Mouse (Mus musculus): ENCODE data around the gene Slc30a5.
"Not testable (repeated sequence)": the region's sequence is repeated elsewhere in the genome, so short reads cannot be mapped to it uniquely, and the experiment has no call there.

Slc30a5 gene

DNA sequence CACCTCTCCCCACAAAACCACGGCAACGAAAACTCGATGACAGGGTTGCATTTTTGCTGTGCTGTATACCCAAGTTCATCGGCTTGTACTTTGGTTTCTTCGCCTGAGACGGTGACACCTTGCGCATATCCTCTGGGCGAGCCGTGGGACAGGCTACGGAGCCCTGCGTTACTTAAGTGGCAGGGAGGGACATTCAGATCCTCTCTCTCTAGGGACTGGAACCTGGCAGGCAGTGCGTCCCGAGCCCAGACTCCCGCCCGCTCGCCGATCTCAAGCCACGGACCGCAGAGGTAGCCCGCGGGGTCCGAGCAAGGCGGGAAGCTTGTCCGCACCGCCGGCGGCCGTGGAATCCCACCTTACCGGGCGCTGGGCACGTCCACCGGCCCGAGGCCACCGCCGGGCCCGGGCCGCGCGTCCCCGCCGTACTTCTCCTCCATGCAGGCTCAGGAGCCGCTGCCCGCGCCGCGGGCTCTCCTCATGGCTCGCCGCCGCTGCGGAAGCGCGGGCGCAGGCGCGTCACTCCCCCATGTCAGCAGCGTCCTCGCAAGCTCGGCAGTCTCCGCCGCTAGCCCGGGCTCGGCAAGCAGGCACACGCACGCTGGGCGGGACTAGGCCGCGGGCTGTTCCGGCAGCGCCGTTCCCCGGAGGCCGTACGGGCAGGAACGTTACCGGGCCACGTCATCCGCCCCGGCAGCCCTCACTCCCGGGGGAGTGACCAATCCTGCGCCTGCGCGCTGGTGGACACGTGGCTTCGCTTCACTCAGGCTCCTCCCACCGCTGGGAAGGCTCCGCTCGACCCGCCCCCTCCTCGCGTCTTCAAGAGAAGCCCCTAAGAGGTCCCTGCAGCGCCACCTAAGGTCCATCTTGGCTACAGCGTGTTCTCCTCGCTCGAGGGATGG is at the start of gene Slc30a5:
Slc30a5 (minus strand) TSS at position 687 of the 899 bp plus-strand sequence.
- DNase-seq = peak; percentile 100

DNA sequence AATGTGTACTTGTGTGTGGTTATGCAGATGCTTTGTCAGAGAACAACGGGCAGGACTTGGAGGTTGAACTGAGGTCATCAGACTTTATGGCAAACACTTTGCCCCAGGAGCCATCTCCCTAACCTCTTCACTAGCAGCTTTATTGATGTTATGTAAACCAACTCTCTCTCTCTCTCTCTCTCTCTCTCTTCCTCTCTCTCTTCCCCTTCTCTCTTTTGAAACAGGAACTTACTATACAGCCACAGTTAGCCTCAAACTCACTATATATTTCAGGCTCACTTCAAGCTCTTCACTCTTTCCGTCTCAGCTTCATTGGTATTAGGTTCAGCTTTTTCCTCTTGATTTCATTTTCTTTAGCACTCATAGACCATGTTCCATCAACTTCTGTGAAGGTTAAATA is 48.7 kb upstream of the Slc30a5 start:
- DNase-seq = no peak

DNA sequence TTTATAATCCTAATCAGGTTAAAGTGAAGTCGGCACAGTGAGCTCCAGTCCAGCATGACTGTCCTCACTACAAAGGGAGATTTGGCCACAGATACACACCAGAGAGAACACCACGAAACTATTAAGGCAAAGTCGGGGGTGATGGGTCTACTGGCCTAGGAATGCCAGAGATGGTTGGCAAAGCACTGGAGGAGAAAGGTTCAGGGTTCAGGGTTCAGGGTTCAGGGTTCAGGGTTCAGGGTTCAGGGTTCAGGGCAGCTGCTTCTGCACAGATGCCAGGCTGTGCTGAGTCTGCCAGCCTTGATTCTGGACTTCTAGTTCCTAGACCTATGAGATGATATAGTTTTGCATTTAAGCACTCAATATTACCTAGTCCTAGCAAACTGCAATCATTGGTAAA is 46.6 kb upstream of the Slc30a5 start:
- no peak for DNase-seq

DNA sequence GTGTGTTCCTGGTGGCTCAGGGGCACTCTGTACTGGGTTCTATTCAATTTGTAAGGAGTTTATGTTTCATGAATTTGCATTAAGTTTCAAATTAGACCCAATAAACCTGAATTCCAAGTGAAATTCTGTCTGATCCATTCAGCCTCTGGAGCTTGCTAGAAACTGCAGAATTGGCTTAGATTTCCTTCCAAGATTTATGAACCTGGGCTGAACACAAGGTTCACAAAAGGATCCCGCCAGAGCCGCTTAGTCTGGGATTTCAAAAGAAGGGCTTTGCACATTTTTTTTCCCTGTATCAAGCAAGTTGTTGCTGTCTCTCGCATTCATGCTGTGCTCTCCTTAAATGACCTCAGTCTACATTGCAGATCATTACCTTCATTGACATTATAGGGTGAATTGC is 46.1 kb upstream of the Slc30a5 start:
- DNase-seq = no peak

DNA sequence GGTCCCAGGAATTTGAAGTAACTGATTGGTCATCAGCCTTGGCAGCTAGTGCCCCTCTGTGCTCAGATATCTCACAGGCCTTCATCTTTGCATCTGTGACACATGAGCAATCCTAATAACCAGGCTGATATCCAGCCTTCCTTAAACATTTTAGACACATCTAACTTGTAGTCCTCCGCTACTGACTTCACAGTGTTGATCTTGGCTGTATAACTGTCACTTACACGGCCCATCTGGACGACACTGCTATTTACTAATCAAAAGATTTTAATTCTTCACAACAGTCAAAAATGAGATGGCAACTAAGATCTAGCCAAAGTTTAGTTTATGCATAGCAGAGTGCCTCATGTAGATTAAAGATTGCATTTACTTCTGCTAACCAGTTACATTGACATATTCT is 45.0 kb upstream of the Slc30a5 start:
- DNase-seq = no peak

DNA sequence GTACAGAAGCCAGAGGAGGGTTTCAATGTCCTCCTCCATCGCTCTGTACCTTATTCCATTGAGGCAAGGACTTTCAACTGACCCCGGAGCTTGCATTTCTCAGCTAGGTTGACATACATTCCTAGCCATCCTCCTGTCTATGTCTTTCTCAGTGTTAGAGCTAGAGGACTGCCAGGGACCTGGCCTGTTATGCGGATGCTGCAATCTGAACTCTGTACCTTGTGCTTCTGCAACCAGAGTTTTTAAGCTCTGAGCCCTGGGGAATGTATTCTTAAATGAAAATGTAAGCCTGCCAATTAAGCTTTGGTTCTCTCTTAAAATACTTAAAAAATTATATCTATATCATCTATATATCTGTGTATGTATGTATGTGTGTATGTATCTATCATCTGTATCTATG is 44.5 kb upstream of the Slc30a5 start:
- DNase-seq = no peak

GRCm38 (mm10) chr13:100875103-100875502 is 41.9 kb upstream of the Slc30a5 start:
- DNase-seq = no peak

GRCm38 (mm10) chr13:100874588-100874987 is 41.4 kb upstream of the Slc30a5 start:
- DNase-seq = no peak

- no peak for DNase-seq
These were observed 40.3 kb upstream of the Slc30a5 start for GRCm38 (mm10) chr13:100873530-100873929.

DNA sequence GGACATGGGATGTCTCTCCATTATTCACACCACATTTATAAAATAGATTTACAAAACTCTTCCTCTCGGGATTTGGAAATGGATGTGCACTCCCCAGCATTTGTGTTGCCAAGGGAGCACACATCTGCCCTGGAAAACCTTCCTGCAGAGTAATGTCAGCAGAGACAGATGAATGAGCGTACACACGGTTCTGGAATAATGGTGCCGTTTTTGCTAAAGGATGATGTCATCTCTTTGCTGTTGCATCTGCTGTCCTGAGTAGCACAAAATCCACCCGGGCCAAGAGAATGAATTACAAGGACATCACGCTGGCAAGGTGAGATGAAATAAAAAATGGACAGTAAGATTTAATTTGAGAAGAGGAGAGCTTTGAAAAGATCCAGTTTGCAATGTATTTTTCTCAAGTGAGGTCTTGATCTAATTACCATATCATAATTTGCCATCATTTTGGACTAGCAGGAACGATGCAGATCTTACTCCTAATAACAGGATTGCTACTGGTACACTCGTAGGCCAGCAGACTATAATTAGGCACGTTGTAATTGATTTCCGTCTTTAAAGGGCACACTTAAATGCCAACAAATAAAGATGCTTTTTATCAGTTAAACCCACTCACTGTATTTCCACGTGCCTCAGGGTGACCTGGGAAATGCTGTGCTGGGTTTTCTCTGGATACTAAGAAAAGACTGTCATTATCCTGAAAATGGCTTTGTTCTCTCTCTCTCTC is 38.4 kb upstream of the Slc30a5 start:
- no peak for DNase-seq

DNA sequence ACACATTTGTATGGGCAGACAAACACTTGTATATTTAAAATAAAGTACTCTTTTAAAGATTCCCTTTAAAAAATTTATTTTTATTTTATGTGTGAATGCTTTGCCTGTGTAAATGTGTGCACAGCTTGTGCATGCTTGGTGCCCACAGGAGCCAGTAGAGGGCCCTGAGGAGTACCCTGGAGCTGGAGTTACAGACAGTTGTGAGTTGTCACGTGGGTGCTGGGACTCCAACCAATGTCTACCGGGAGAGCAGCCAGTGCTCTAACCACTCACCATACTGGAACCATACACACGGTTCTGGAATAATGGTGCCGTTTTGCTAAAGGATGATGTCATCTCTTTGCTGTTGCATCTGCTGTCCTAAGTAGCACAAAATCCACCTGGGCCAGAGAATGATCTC is 36.6 kb upstream of the Slc30a5 start:
- DNase-seq = peak; percentile 11

DNA sequence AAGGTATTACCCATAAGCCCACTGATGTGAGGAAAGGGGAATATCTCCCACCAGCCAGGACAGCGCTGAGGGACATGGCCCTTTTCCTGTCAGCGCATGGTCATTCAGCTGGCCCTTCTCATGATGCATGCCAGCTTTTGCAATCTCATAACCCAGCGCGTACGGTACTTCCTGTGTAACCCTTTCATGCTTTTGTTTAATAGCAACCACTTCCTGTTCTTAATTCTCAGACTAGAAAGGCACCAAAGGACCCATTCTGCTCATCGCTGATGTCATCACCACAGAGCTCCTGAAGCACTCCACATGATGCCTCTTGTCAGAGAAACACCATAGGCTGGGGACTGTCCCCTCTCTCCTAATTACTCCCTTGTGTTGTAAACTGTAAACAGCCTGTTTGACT is 33.1 kb upstream of the Slc30a5 start:
- peak; percentile 12 for DNase-seq

- DNase-seq = no peak
These were observed 32.5 kb upstream of the Slc30a5 start for GRCm38 (mm10) chr13:100865744-100866143.

DNA sequence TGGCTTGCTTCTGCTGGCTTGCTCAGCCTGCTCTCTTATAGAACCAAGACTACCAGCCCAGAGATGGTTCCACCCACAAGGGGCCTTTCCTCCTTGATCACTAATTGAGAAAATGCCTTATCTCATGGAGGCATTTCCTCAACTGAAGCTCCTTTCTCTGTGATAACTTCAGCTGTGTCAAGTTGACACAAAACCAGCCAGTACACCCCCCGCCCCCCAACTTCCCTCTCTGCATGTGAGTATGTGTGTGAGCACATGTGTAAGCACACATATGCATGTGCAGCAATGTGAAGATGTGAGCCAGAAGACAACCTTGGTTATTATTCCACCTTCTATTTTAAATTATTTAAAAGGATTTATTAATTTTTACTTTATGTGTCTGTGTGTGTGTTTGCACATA is 30.7 kb upstream of the Slc30a5 start:
- DNase-seq = not testable (repeated sequence)

DNA sequence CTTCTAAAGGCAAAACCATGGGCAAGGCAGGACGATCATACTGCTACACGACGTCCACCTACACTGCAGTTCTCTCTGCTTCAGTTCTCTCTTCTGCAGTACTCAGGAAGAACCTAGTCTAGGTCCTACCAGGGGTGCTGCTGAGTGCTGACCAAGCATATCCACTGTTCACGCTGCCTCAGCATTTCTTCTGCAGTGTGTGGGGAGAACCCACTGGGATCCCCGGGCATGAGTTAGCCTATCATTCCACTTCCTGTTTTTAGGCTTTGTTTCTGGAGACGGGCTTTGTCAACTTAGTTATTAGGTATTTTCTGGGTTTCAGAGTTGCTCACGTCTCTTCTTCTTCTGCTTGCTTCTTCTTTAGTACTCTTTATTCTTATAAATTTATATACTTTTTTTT is 25.9 kb upstream of the Slc30a5 start:
- DNase-seq = no peak

DNA sequence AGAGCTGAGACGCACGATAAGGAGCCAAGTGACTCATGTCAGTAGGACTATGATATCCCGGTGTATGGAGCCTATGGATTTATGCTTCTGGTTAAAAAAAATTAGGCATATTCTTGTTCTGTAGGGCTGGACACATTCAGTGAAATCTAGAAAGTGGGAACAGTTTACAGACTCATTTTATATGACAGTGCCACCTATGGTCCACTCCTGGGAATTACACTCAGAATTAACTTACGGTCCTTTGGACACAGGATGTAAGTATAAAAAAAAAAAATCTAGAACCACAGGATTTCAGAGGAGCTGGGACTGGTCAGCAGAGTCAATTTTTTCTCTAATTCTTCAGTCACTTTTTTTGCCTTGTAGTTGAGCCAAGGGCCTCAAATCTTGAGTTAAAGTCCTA is 20.9 kb upstream of the Slc30a5 start:
- peak; percentile 44 for DNase-seq

DNA sequence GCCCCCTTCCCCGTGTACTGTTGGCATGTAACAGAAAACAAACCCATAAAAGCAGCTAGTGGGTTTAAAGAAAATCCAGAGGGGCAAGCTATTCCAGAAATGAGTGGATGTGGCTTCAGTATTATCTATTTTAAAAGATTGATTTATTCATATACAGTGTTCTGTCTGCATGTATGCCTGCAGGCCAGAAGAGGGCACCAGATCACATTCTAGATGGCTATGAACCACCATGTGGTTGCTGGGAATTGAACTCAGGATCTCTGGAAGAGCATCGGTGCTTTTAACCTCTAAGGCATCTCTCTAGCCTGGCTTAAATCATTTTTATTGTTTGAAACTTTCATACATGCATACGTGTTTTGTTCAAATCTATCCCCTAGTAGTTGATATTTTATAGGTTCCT is 19.9 kb upstream of the Slc30a5 start:
- peak; percentile 25 for DNase-seq

DNA sequence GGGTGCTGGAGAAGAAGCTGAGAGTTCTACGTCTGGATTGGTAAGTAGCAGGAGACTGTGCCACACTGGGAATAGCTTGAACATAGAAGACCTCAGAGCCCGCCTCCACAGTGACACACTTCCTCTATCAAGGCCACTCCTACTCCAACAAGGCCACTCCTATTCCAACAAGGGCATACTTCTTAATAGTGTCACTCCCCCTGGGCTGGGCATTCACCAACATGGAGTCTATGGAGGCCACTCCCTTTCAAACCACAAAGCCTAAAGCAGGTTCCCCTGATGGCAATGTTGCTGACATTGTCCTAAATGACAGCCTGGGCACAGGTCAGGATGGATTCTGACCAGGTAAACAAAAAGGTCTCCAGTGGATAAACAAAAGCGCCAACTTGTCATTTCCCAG is 15.9 kb upstream of the Slc30a5 start:
- DNase-seq = no peak

GRCm38 (mm10) chr13:100846891-100847579 is 13.8 kb upstream of the Slc30a5 start:
- DNase-seq = peak; percentile 28

- DNase-seq = no peak
These were observed 13.0 kb upstream of the Slc30a5 start for GRCm38 (mm10) chr13:100846254-100846653.

DNA sequence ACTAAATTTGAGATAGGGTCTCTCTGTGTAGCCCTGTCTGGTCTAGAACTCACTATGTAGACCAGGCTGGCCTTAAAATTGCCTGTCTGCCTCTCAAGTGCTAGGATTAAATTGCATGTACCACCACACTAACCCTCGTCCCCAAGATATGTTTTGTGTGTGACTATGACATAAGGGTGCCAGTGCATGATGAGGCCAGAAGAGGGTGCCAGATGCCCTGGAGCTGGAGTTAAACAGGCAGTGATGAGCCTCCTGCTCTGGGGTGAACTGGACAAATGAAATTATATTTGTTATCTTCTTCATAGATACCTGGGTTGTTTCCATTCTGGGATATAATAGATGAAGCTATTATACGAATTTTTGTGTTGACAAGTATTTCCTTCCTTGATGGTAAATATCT is 10.7 kb upstream of the Slc30a5 start:
- peak; percentile 35 for DNase-seq

DNA sequence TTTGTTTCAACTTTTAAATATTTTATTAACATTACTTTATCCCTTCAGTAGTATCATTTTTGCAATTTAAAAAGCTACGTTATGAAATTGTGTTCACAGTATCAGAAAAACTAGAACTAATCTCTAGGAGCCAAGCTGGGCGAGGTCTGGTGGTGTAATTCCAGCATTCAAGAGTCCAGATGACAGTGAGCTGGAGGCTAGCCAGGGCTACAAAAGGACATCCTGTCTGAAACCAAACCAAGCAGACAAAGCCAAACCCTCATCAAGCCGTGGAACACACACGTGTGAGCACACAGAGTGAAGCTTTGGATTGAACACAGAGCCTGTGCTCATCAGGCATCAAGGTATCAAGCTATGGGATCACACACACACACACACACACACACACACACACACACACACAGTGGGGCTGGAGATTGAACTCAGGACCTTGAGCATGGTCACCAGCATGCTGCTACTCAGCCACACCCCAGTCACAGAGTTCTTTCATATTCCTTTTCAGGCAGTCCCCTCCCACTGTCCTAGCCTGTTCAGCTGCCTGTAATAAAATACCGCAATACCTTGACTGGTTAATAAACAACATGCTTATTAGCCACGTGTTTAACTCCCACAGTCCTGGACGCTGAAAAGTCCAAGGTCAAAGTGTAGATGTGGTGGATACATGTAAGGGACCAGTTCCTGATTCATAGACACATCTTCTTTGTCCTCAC is 9.9 kb upstream of the Slc30a5 start:
- no peak for DNase-seq

DNA sequence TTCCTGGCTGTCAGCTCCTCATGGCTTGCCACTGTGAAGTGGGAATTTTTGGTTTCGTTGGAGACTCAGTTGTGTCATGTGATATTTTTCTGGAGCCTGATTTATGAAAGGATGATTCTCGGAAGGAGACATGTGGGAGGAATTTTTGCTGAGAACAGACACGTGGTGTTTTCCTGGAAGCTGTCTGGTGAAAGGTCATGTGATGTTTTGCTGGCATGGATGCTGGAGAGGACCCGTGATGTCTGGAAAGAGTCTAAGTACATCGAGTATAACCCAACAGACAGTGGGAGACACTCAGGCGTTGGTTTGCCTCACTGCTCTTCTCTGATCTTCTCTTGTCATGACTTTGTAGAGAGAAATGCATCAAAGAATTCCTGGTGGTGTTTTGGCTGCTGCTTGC is 8.5 kb upstream of the Slc30a5 start:
- DNase-seq = no peak
